Mouse (Mus musculus): ENCODE results near the gene Irf8.

DNA sequence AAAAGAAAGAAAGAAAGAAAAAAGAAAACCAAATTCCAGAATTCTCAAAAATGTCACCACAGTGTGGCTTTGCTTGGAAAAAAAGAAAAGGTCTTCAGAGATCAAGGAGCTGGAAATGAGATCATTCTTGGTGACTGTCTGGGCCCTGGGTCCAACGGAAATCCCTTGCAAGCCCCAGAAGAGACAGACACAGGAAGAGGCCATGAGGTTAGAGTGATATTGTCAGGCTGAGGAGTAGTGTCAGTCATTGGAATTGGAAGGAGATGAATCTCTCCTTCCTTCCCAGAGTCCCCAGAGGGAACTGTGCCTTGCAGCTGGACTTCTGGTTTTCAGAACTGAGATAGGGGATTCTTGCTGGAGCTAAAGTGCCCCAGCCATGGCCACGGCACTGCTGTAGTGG is 36.6 kb upstream of the Irf8 start:
- TF ChIP-seq GATA1 (IDR thresholded peaks at IDR 0.05; ENCODE audit: low read depth, low read length), result no peak
- TF ChIP-seq HCFC1 (IDR thresholded peaks at IDR 0.05; ENCODE audit: low read depth, low read length), result no peak
- TF ChIP-seq BHLHE40 (IDR thresholded peaks at IDR 0.05; ENCODE audit: borderline replicate concordance, low read depth, low read length), result no peak
- TF ChIP-seq MAZ (IDR thresholded peaks at IDR 0.05; ENCODE audit: low read depth, low read length), result no peak
- TF ChIP-seq CTCF (IDR thresholded peaks at IDR 0.05 in 2 of 3, conservative IDR thresholded peaks at IDR 0.05 in 1 of 3; ENCODE audit: control insufficient read depth in 1 of 3, insufficient read depth in 1 of 3, low read depth in 2 of 3, low read length in 3 of 3, poor library complexity in 1 of 3, severe bottlenecking in 1 of 3), result no peak

All from MEL (cell line).